Mouse (Mus musculus) lung, postnatal 10 days (tissue): ENCODE results near the gene Olfr695.
"Not testable (repeated sequence)": the region's sequence is repeated elsewhere in the genome, so short reads cannot be mapped to it uniquely, and the experiment has no call there.

Experiments
- DNase-seq: peaks from one replicate; pipeline ENCODE4 v3.0.0; 2021

The Olfr695 gene

GRCm38 (mm10) chr7:106716296-106716695 lies at the start of gene Olfr695:
Gene Olfr695, minus strand, starts transcription at chr7:106716396.
- no peak for DNase-seq

GRCm38 (mm10) chr7:106761008-106761407 lies 44.8 kb upstream of the Olfr695 start:
- not testable (repeated sequence) for DNase-seq

- no peak for DNase-seq
Observed at GRCm38 (mm10) chr7:106758800-106759199, 42.6 kb upstream of the Olfr695 start.

GRCm38 (mm10) chr7:106755297-106755696 lies 39.1 kb upstream of the Olfr695 start, which contains the start of gene Olfr698:
Gene Olfr698, minus strand, starts transcription at chr7:106755397.
- DNase-seq, result no peak

GRCm38 (mm10) chr7:106745811-106746210 lies 29.6 kb upstream of the Olfr695 start:
- DNase-seq, result no peak

GRCm38 (mm10) chr7:106742343-106742742 lies 26.1 kb upstream of the Olfr695 start, which contains the start of gene Olfr697:
Gene Olfr697, minus strand, starts transcription at chr7:106742443.
- DNase-seq, result no peak

DNA sequence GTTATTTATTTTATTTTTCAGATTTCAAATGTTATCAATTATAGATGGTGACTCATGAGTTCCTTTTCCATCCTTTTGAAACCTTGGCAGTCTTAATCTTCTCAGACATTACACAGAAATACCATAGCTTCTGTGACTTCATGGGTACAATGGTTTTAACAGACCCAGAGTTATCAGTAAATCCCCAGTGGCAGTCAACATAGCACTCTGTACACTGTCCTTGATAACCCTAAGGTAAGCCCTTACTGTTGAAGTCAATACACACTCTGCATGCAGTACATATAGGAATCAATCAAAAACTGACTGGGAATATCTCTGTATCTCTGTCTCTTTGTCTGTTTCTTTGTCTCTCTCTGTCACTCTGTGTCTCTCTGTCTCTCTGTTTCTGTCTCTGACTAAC lies 20.8 kb upstream of the Olfr695 start:
- DNase-seq, result no peak

DNA sequence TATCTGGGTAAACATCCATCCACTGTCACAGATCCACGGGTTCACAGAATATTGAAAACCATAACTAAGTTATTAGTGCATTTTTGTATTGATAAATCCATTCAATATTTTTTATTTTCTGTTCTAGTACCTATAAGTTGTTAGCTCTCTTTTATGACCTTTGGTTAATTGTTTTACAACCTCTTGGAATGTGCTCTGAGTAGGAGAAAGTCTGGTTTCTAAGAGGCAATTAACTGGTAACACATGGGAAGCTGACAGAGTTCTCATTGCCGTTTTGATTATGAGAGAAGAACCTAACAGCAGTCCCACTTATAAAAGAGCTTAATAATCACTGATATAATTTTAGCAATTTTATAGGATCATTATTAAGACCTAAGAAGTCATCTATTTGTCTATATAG lies 17.5 kb upstream of the Olfr695 start:
- DNase-seq, result no peak

GRCm38 (mm10) chr7:106725654-106726053 lies 9.5 kb upstream of the Olfr695 start:
- DNase-seq, result not testable (repeated sequence)

GRCm38 (mm10) chr7:106711463-106711862 lies 4.7 kb downstream of the Olfr695 start:
- DNase-seq, result no peak

DNA sequence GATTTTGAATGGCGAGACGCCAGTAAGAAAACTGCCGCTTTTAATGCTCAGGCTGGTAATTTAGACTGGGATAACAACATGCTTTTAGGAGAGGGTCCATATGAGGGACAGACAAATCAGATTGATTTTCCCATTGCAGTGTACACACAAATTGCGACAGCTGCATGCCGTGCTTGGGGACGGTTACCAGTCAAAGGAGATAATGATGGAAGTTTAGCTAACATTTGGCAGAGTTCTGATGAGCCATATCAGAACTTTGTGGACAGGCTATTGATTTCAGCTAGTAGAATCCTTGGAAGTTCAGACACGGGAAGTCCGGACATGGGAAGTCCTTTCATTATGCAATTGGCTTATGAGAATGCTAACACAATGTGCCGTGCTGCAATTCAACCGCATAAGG lies 8.5 kb downstream of the Olfr695 start:
- not testable (repeated sequence) for DNase-seq

DNA sequence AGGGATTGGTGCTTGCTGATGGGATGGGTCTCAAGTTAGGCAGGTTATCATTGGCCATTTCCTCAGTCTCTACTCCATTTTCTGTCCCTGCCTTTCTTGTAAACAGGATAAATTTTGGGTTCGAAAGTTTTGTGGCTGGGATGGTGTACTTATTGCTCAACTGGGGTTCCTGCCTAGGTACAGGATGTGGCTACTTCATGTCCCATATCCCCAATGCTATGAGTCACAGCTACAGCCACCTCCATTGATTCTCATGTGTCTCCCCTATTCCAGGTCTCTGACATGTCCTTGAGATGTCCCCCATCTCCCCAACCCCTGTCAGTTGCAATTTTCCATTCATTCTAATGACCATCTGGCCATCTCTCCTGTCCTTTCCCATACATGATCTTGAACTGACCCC lies 19.3 kb downstream of the Olfr695 start:
- DNase-seq, result no peak

DNA sequence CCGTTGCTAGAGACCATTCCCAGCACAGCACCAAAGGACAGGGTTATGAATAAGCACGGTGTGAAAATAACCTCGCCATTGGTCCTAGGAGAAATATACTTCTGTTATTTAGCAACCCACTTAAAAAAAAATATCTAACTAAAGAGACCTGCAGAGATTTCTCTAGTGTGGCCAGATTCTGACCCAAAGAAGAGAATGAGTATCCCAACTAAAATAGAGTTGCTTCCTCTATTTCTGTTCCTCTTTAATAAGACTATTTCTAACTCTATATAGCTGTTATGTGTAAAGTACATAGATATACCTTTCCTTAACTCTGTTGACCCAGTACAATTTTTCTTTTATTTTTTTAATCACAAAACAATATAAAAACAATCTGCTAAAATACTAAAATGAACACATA lies 23.2 kb downstream of the Olfr695 start:
- no peak for DNase-seq

DNA sequence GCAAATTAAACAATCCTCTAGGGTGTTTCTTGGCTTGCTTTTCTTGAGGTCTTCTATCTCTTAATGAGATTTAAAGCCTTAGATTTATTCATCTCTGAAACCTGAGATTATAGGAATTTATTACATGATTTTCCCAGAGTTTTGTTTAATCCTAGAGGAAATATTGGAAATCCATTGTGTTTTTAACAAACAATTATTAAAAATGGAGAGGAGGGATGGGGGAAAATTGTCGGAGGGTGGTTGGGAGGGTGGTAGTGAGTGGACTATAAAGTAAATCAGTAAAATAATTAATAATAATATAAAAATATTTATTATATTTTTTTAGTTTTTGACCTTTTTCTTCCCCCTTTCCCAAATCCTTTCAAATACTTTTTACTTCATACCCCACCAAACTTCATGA lies 24.5 kb downstream of the Olfr695 start, which contains the start of gene Olfr694:
TSS of gene Olfr694 (minus strand) at position 101 of the 400 bp plus-strand sequence.
- DNase-seq, result no peak

DNA sequence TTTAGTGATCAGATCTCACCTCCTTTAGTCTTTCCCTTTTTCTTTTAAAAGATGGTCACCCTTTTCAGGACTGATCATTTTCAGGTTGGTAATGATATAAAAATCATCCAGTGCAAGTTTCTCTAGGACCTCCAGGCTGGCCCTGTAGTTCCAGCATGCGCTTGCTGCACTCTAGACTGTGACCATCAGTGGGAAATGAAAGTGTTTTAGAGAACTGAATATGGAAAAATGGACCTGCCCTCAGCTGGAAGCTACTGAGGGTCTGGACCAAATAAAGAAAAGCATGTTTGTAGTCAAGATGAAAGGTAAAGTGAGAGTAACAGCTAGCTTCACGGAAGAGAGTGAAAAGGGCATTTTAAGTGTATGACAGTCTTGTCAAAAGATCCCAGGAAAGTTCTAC lies 30.8 kb downstream of the Olfr695 start:
- no peak for DNase-seq

DNA sequence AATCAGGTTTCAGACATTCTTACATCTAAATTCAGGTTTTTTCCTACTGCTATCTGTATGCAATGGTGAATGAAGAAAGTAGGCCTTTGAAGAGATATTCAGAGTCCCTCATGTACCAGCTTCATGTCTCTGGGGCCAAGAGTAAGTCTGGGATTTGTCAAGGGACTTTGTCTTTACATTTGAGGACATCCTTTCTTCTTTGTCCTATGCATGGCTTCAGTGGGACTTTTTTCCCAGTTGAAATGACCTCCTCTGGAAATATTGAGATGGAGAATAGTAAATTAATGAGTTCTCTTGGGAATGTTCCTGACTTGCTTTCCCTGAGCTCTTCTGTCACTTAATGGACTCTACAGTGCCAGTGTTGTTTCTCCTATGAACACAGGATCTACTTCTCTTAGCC lies 35.7 kb downstream of the Olfr695 start, which contains the start of gene Olfr693:
TSS of gene Olfr693 (minus strand) at position 101 of the 400 bp plus-strand sequence.
- DNase-seq, result no peak
